In the genomic region with DNA sequence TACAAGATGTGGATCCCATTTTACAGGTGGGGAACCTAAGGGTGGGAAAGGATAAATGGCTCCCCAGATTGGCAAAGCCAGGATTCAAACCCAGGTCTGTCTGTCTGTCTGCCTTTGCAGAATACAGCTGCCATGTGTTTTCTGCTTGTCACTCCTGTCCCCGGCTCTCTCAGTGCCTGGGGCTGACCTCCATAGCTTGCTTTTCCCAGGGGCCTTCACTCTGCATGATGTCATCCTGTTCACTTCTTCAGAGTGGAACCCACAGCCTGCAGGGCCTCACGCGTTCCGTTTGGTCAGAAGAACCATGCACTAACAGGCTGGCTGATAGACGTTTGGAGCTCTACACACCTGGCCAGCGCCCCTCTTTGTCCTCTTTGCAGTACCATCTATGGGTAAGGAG, we compare ENCODE assay signal across 11 mouse cellular contexts.
DNase-seq lines count a peak whose midpoint lies in the region; ATAC-seq and TF ChIP-seq lines count a peak whose summit lies in the region.
"Had no signal": no experiment of that assay in that cellular context is flagged by ENCODE, and none has a peak within 500 bp of the region (broad histone marks: within the 10 kb centered on the region; RNA-seq: fewer than 3 reads in every experiment).

No protein-coding gene starts in this region.

- ATAC-seq in cerebellum, adult (ENCODE audit: insufficient number of reproducible peaks, low FRiP score, low TSS enrichment), result no peak
- no peak for ATAC-seq in heart, embryonic 12.5 days (ENCODE audit: insufficient number of reproducible peaks, low FRiP score)
- no peak for ATAC-seq in hindbrain, postnatal 0 days

- no peaks in the 10 kb centered on the region for H3K79me2 ChIP-seq in CH12.LX (replicated peaks; ENCODE audit: control insufficient read depth, extremely low read depth, insufficient read depth, poor library complexity, severe bottlenecking)

- no peaks in the 10 kb centered on the region for H3K27me3 ChIP-seq in CH12.LX (replicated peaks)
- no peaks in the 10 kb centered on the region for H3K27me3 ChIP-seq in heart, embryonic 12.5 days (replicated peaks)
- H3K27me3 ChIP-seq in hindbrain, postnatal 0 days (ENCODE audit: insufficient read depth, low read length), result no peaks in the 10 kb centered on the region

- TF ChIP-seq RAD21 in CH12.LX (IDR thresholded peaks at IDR 0.05; ENCODE audit: low read depth, low read length), result no peak

- H3K4me3 ChIP-seq in CH12.LX (replicated peaks in 1 of 3; ENCODE audit: low read depth in 2 of 3, low read length in 2 of 3, poor library complexity in 1 of 3), result no peak overlapping the region
- H3K4me3 ChIP-seq in heart, embryonic 12.5 days, result no peak overlapping the region
- no peak overlapping the region for H3K4me3 ChIP-seq in hindbrain, postnatal 0 days (ENCODE audit: low read length)
- H3K4me3 ChIP-seq: myocyte had no signal

- no peaks in the 10 kb centered on the region for H3K9me3 ChIP-seq in CH12.LX (replicated peaks; ENCODE audit: low read length)
- no peaks in the 10 kb centered on the region for H3K9me3 ChIP-seq in heart, embryonic 12.5 days (replicated peaks)
- no peaks in the 10 kb centered on the region for H3K9me3 ChIP-seq in hindbrain, postnatal 0 days (ENCODE audit: low read length)

- peak; percentile 58 for DNase-seq in cerebellum, adult 11-12 months
- peak; percentile 38 for DNase-seq in CH12.LX (ENCODE audit: extremely low read depth)
- no peak for DNase-seq in hindbrain, postnatal 0 days (ENCODE audit: low spot score)
- no peak for DNase-seq in c-Kit-positive CD71-positive TER-119-positive erythroid progenitor cells, embryonic 14.5 days (ENCODE audit: low spot score)
- no peak for DNase-seq in right cerebral cortex, adult 18-20 months
- no peak for DNase-seq in spleen, adult 12 weeks (ENCODE audit: low spot score)
- DNase-seq: kidney, postnatal 10 days; lung, adult 2 months had no signal

- H3K4me1 ChIP-seq in CH12.LX (ENCODE audit: control insufficient read depth in 1 of 2, insufficient read depth in 2 of 2), result peaks cover 0 to 19% of the 10 kb centered on the region in 2 experiments; a peak in 2 of 4 replicates
- peaks cover 27% of the 10 kb centered on the region for H3K4me1 ChIP-seq in heart, embryonic 12.5 days (replicated peaks)
- H3K4me1 ChIP-seq in hindbrain, postnatal 0 days (ENCODE audit: insufficient read depth, low read length), result peaks cover 19% of the 10 kb centered on the region

- TF ChIP-seq POLR2A in CH12.LX (IDR thresholded peaks at IDR 0.05; ENCODE audit: low read depth, low read length), result no peak

- no peak for TF ChIP-seq EP300 in CH12.LX (IDR thresholded peaks at IDR 0.05; ENCODE audit: low read length)

- H3K4me2 ChIP-seq in CH12.LX (ENCODE audit: insufficient read depth, low read depth, poor library complexity, severe bottlenecking), result no peak overlapping the region
- peak overlapping the region; percentile 41 for H3K4me2 ChIP-seq in heart, embryonic 12.5 days
- peak overlapping the region; percentile 1; the same call in 1 of the 2 replicates for H3K4me2 ChIP-seq in hindbrain, postnatal 0 days (ENCODE audit: low read depth, low read length)

- 44% methylated on average over 6 of the region's 6 CpGs for WGBS in heart, embryonic 12.5 days
- WGBS in hindbrain, postnatal 0 days, result 46% methylated on average over 6 of the region's 6 CpGs

- in situ Hi-C loops in CH12.LX (cut with MboI; ENCODE audit: low pct_ligation_motif_present, low pct_unique_long_range_greater_than_20kb, low sequenced_read_pairs), result no loop called here

- H3K36me3 ChIP-seq in CH12.LX (replicated peaks in 1 of 2; ENCODE audit: control insufficient read depth in 1 of 2, insufficient read depth in 1 of 2, low read length in 1 of 2), result no peaks in the 10 kb centered on the region
- H3K36me3 ChIP-seq in heart, embryonic 12.5 days, result peaks cover 4% of the 10 kb centered on the region; the same call in 1 of the 2 replicates
- H3K36me3 ChIP-seq in hindbrain, postnatal 0 days (ENCODE audit: insufficient read depth, low read length), result no peaks in the 10 kb centered on the region

- TF ChIP-seq CTCF in CH12.LX (conservative IDR thresholded peaks at IDR 0.05 in 1 of 2, IDR thresholded peaks at IDR 0.05 in 1 of 2; ENCODE audit: low read depth in 2 of 2, low read length in 2 of 2), result no peak
- TF ChIP-seq CTCF in hindbrain, postnatal 0 days (IDR thresholded peaks at IDR 0.05; ENCODE audit: low read depth), result no peak

- H3K27ac ChIP-seq in CH12.LX (ENCODE audit: insufficient read depth, low read depth), result no peak overlapping the region
- H3K27ac ChIP-seq in heart, embryonic 12.5 days (ENCODE audit: poor library complexity, severe bottlenecking), result peak overlapping the region; percentile 70
- peak overlapping the region; percentile 86 for H3K27ac ChIP-seq in hindbrain, postnatal 0 days

- H3K9ac ChIP-seq in CH12.LX (ENCODE audit: insufficient read depth, low read depth), result no peak overlapping the region
- H3K9ac ChIP-seq in heart, embryonic 12.5 days, result peak overlapping the region; percentile 46; the same call in 1 of the 2 replicates
- H3K9ac ChIP-seq in hindbrain, postnatal 0 days (replicated peaks; ENCODE audit: low read length), result peak overlapping the region; percentile 17; the same call in 1 of the 2 replicates

- dilution Hi-C loops in CH12.LX (cut with MboI; ENCODE audit: extremely low pct_ligation_motif_present, extremely low pct_unique_long_range_greater_than_20kb, low sequenced_read_pairs), result no loop called here

TF ChIP-seq in CH12.LX, 34 proteins besides CTCF, POLR2A, EP300 and RAD21:
- TF ChIP-seq JUN (IDR thresholded peaks at IDR 0.05; ENCODE audit: insufficient read depth, low read depth, low read length), result no peak
- no peak for TF ChIP-seq SMC3 (IDR thresholded peaks at IDR 0.05; ENCODE audit: low read depth, low read length)
- no peak for TF ChIP-seq CHD2 (IDR thresholded peaks at IDR 0.05; ENCODE audit: low read length)

Comparison
In these comparisons a context has a peak if more than half of its experiments do, and no peak if none do; other contexts are left out.
1. DNase-seq: peak in cerebellum, adult 11-12 months (single experiment) and CH12.LX (single experiment); none in hindbrain, postnatal 0 days (single experiment), c-Kit-positive CD71-positive TER-119-positive erythroid progenitor cells, embryonic 14.5 days (single experiment), right cerebral cortex, adult 18-20 months (single experiment) and spleen, adult 12 weeks (single experiment).